Mouse (Mus musculus) hindbrain, embryonic 14.5 days (tissue): ENCODE measurements around the gene Zdhhc17. TPM values are rescaled to one million over a fixed set of nuclear protein-coding genes. Genes with fewer than 3 reads are reported as not detected.

ENCODE experiments used
- ATAC-seq: fragments of 200-750 bp; cut with Nextera tagmentation; 2 replicates; pipeline ENCODE4 v1.8.0; 2017; ENCODE audit warnings: moderate number of reproducible peaks, mild to moderate bottlenecking, moderate TSS enrichment, moderate library complexity; ENCODE audit not compliant: low FRiP score
- DNase-seq: peaks from one replicate; pipeline ENCODE4 v3.0.0-alpha.2; 2015; ENCODE audit warnings: low spot score
- H3K27ac ChIP-seq: fragments of 300-500 bp; sonication (generic); 2 replicates; pipeline ENCODE4 v1.5.1; 2014; ENCODE audit warnings: mild to moderate bottlenecking, moderate library complexity
- H3K27me3 ChIP-seq: fragments of 300-500 bp; sonication (generic); 2 replicates; pipeline ENCODE4 v1.6.1; 2014; ENCODE audit warnings: mild to moderate bottlenecking, low read length, mixed read lengths; ENCODE audit not compliant: control insufficient read depth, insufficient read depth
- H3K36me3 ChIP-seq: fragments of 300-500 bp; sonication (generic); replicated peaks from 2 replicates; pipeline ENCODE4 v1.6.1; 2014; ENCODE audit not compliant: control insufficient read depth, insufficient read depth
- H3K4me1 ChIP-seq: fragments of 300-500 bp; sonication (generic); replicated peaks from 2 replicates; pipeline ENCODE4 v1.6.1; 2014; ENCODE audit warnings: antibody characterized with exemption, low read length, mixed read lengths; ENCODE audit not compliant: control insufficient read depth, insufficient read depth
- H3K4me2 ChIP-seq: fragments of 300-500 bp; sonication (generic); replicated peaks from 2 replicates; pipeline ENCODE4 v1.6.1; 2014; ENCODE audit warnings: mild to moderate bottlenecking, moderate library complexity
- H3K4me3 ChIP-seq: fragments of 300-500 bp; sonication (generic); replicated peaks from 2 replicates; pipeline ENCODE4 v1.5.1; 2014; ENCODE audit warnings: mild to moderate bottlenecking, low read length
- H3K9ac ChIP-seq: fragments of 300-500 bp; sonication (generic); 2 replicates; pipeline ENCODE4 v1.6.1; 2014
- H3K9me3 ChIP-seq: fragments of 300-500 bp; sonication (generic); 2 replicates; pipeline ENCODE4 v1.6.1; 2016; ENCODE audit warnings: low read length; ENCODE audit not compliant: control insufficient read depth
- WGBS: fragments of 180-500 bp; shearing (Covaris S2); extraction: QIAGEN DNeasy Blood & Tissue Kit; methylation state at CpG from one replicate; pipeline ENCODE4 v1.1.7; 2014; 5-methylcytosine and 5-hydroxymethylcytosine counted together
- polyA plus RNA-seq: library from polyadenylated mRNA; unstranded; fragments of >200 nt; fragmentation: Nextera tagmentation; extraction: Ambion mirVana; gene quantifications from 2 replicates; pipeline ENCODE4 v1.2.1, GENCODE M21; 2014

Gene Zdhhc17
- polyA plus RNA-seq, 1 experiment from 2014 or later, result 62.1 TPM

DNA sequence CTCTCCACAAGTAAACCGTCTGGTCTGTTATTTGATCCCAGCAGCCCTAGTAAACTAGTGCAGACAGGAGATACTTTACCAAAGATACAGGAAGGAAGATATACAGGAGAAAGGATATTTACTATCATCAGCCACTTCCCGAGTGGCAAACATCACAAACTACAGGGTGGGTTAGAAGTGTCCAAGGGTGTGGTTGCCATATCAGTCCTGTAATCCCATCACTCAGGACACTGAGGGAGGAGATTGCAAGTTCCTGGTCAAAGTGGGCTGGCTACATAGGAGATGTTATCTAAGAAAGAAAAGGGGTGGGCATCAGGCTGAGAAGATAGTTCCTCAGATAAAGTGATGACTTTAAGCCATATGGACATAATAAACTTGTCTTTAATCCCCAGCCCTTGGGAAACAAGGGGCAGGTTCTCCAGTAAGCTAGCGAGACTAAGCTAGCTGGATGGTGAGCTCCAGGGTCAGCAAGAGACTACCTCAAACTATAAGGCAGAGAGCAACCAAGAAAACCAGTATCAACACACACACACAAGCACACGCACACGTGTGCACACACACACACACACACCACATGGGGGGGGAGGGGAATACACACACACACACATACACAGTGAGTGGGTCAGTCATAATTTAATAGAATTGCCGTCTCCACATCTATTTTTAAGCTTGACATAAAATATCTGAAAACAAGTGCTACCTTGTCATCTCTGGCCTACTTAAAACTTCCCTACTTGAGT lies 18.5 kb downstream of the Zdhhc17 start:
- 78% methylated on average over 6 of the region's 6 CpGs for WGBS
- H3K27me3 ChIP-seq, result no peaks in the 10 kb centered on the region
- no peak overlapping the region for H3K9ac ChIP-seq
- H3K9me3 ChIP-seq, result no peaks in the 10 kb centered on the region
- H3K36me3 ChIP-seq, result no peaks in the 10 kb centered on the region
- ATAC-seq (no peak), DNase-seq (no peak)
- H3K4me3 ChIP-seq, result no peak overlapping the region
- peaks cover 12% of the 10 kb centered on the region for H3K4me1 ChIP-seq
- no peak overlapping the region for H3K4me2 ChIP-seq
- H3K27ac ChIP-seq, result no peak overlapping the region

DNA sequence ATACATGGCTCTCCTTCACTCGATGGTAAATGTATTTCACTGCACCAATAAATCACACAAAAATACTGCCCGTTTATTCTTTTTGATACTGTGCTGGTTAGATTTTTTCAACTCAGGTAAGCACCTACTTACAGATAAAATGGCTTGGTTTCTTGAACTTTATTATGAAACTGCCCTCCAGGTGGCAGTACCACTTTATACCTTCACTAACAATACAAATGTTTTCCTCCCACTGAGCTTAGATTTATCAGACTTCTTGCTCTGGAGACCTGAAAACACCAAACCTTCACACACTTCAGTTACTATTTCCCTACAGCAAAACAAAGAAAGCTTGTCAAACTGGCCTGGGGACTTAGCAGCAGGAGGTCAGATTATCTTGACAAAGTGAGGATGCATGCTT lies 20.2 kb downstream of the Zdhhc17 start:
- ATAC-seq (no peak), DNase-seq (peak; percentile 50)
- no peaks in the 10 kb centered on the region for H3K27me3 ChIP-seq
- peaks cover 12% of the 10 kb centered on the region for H3K4me1 ChIP-seq
- no peak overlapping the region for H3K9ac ChIP-seq
- no peaks in the 10 kb centered on the region for H3K9me3 ChIP-seq
- H3K36me3 ChIP-seq, result no peaks in the 10 kb centered on the region
- H3K27ac ChIP-seq, result no peak overlapping the region
- WGBS, result 75% methylated on average over 2 of the region's 2 CpGs
- no peak overlapping the region for H3K4me3 ChIP-seq
- no peak overlapping the region for H3K4me2 ChIP-seq

DNA sequence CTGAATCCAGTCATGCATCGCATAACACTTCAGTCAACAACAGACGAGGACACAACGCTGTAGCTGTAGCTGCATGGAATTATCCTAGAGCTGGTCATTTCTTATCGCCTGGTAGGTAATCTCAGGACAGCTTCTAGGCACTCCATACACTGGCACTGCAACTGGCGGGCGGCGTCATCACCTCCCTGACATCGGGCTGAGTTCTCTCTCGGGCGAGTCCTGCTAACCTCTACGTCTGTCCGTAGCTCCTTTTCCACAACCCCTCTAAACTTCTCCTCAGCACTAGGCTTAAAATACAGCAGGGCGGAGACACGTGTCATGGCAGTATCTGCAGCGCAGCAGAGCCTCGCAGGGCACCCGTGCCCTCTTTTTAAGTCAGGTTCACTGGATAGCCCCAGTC lies 23.3 kb downstream of the Zdhhc17 start:
- Histone ChIP-seq H3K9ac (no peak overlapping the region), H3K4me1 (peaks cover 3% of the 10 kb centered on the region; the same call in 1 of the 2 replicates), H3K27me3 (no peaks in the 10 kb centered on the region), H3K27ac (no peak overlapping the region), H3K4me3 (no peak overlapping the region), H3K36me3 (0 out of 2 replicates have a peak, but pooled peaks cover 3% of the 10 kb centered on the region), H3K4me2 (no peak overlapping the region), H3K9me3 (no peaks in the 10 kb centered on the region)
- 94% methylated on average over 17 of the region's 17 CpGs for WGBS
- no peak for DNase-seq
- ATAC-seq, result no peak

DNA sequence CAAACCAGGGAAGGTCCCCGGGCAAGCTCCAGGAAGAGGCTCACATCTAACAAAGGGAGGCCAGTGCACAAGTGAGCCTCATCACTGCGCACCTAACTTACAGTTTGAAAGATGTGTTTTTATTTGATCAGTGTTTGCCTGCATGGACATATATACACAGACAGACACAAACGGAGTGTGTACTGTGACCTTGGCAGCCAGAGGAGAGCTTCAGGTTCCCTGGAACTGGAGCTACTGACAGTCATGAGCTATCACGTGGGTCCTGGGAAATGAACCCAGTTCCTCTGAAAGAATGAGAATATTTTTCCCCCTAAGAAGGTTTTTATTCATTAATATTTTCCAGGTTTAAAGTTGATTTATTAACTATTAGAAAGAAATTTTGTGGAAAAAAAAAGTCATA lies 27.2 kb downstream of the Zdhhc17 start:
- H3K27ac ChIP-seq, result no peak overlapping the region
- H3K9ac ChIP-seq, result no peak overlapping the region
- H3K36me3 ChIP-seq, result peaks cover 34% of the 10 kb centered on the region
- H3K27me3 ChIP-seq, result no peaks in the 10 kb centered on the region
- ATAC-seq (no peak), DNase-seq (no peak)
- no peak overlapping the region for H3K4me2 ChIP-seq
- H3K4me3 ChIP-seq, result no peak overlapping the region
- 87% methylated on average over 4 of the region's 4 CpGs for WGBS
- H3K9me3 ChIP-seq, result no peaks in the 10 kb centered on the region
- no peaks in the 10 kb centered on the region for H3K4me1 ChIP-seq

DNA sequence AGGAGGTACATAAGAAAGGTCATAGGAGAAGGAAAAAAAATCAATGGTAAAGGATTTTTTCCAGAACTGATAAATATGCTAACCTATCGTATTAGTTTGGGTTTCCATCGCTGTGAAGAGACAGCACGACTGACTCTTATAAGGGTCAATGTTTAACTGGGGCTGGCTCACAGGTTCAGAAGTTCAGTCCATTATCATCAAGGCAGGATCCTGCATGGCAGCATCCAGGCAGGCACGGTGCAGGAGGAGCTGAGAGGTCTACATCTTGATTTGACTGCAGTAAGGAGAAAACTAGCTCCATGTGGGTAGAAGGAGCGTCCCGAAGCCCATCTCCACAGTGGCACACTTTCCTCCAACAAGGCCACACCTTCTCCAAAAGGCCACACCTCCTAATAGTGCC lies 29.5 kb downstream of the Zdhhc17 start:
- H3K36me3 ChIP-seq, result peaks cover 39% of the 10 kb centered on the region
- ATAC-seq, result no peak
- H3K27me3 ChIP-seq, result no peaks in the 10 kb centered on the region
- WGBS, result 94% methylated on average over 6 of the region's 6 CpGs
- no peak overlapping the region for H3K4me3 ChIP-seq
- H3K4me2 ChIP-seq, result no peak overlapping the region
- no peaks in the 10 kb centered on the region for H3K9me3 ChIP-seq
- DNase-seq, result no peak
- H3K9ac ChIP-seq, result no peak overlapping the region
- H3K4me1 ChIP-seq, result no peaks in the 10 kb centered on the region
- H3K27ac ChIP-seq, result no peak overlapping the region

DNA sequence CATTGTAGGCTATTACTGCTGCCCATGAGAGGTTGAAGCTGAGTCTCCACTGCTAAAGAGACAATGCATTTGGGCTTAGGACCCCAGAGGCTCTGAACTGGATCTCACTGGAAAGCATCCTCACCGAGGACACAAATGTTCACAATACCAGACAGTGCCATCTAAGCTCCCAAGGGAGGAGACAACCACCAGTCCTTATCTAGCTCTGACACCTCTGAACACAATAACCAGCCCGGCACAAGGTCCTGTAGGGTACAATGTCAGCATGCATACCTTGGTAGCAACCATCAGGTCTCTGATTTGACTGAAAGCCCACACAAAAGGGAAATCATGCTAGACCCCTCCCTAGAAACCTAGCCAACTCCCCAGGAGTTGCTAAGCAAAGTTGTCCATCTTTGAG lies 30.5 kb downstream of the Zdhhc17 start:
- Histone ChIP-seq H3K4me1 (no peaks in the 10 kb centered on the region), H3K36me3 (peaks cover 43% of the 10 kb centered on the region), H3K27me3 (no peaks in the 10 kb centered on the region), H3K9me3 (no peaks in the 10 kb centered on the region), H3K9ac (no peak overlapping the region), H3K4me3 (no peak overlapping the region), H3K27ac (no peak overlapping the region), H3K4me2 (no peak overlapping the region)
- DNase-seq (no peak), ATAC-seq (no peak)
- WGBS, result 91% methylated on average over 2 of the region's 2 CpGs

DNA sequence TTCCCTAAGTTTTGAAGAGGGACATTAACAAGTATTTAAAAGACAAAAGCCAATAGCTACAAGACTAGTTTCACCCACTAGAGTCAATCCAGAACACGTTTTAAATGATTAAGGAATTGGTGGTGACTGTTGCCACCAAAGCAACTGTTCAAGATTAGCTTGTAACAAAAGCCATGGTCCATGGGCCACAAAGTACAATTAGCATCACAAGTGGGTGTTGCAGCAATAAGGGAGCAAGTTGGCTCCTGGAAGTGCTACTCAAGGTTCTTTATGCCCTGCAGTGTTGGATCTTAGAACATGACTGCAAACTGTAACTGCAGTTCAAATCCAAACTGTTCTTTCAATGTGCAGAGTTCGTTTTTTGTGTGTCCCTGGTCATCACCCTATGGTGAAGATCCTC lies 32.6 kb downstream of the Zdhhc17 start:
- no peaks in the 10 kb centered on the region for H3K9me3 ChIP-seq
- H3K36me3 ChIP-seq, result peaks cover 48% of the 10 kb centered on the region
- 46% methylated on average over 2 of the region's 2 CpGs for WGBS
- no peak for ATAC-seq
- H3K4me2 ChIP-seq, result no peak overlapping the region
- no peak overlapping the region for H3K4me3 ChIP-seq
- no peaks in the 10 kb centered on the region for H3K27me3 ChIP-seq
- no peak overlapping the region for H3K27ac ChIP-seq
- no peak overlapping the region for H3K9ac ChIP-seq
- no peak for DNase-seq
- H3K4me1 ChIP-seq, result no peaks in the 10 kb centered on the region

DNA sequence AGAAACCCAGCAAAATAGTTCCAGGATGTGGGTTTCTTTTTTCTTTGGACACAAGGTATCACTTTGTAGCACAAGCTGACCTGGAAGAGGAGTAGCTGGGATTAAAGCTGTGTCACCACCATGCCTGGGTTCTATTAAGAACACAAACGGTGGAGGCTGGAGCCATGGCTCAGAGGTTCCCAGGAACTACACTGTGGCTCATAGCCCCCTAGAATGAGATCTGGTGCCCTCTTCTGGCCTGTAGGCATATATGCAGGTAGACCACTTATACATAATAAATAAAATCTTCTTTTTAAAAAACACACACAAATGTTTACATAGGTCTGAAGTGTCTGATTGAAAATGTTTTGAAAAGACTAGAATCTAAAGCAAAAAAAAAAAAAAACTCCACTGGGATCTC lies 33.9 kb downstream of the Zdhhc17 start:
- no peak overlapping the region for H3K27ac ChIP-seq
- H3K9ac ChIP-seq, result no peak overlapping the region
- H3K4me2 ChIP-seq, result no peak overlapping the region
- DNase-seq, result peak; percentile 71
- H3K36me3 ChIP-seq, result peaks cover 49% of the 10 kb centered on the region
- H3K9me3 ChIP-seq, result no peaks in the 10 kb centered on the region
- no peak overlapping the region for H3K4me3 ChIP-seq
- 0 out of 2 replicates have a peak, but pooled peaks have one; percentile 76 for ATAC-seq
- WGBS, result 2% methylated on average over 1 of the region's 1 CpGs
- H3K27me3 ChIP-seq, result no peaks in the 10 kb centered on the region
- no peaks in the 10 kb centered on the region for H3K4me1 ChIP-seq

DNA sequence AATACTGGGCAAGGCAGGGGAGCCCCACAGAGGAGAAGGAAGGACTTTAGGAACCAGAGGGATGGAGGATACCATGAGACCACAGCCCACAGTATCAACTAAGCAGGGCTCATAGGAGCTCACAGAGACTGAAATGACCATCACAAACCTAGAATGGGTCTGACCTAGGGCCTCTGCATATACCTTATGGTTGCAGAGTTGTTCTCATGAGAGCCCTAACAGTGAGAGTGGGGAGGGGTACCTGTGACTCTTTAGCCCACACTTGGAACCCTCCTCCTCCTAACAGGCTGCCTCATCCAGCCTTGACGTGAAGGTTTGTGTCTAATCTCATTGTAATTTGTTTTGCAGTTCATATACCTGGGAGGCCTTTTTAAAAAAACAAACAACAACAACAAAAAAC lies 35.1 kb downstream of the Zdhhc17 start:
- WGBS, result 76% methylated on average over 1 of the region's 1 CpGs
- ATAC-seq (peak; percentile 11; the same call in 1 of the 2 replicates), DNase-seq (no peak)
- H3K27me3 ChIP-seq, result no peaks in the 10 kb centered on the region
- no peaks in the 10 kb centered on the region for H3K4me1 ChIP-seq
- H3K9me3 ChIP-seq, result no peaks in the 10 kb centered on the region
- no peak overlapping the region for H3K9ac ChIP-seq
- H3K27ac ChIP-seq, result no peak overlapping the region
- peaks cover 48% of the 10 kb centered on the region for H3K36me3 ChIP-seq
- no peak overlapping the region for H3K4me3 ChIP-seq
- H3K4me2 ChIP-seq, result no peak overlapping the region

DNA sequence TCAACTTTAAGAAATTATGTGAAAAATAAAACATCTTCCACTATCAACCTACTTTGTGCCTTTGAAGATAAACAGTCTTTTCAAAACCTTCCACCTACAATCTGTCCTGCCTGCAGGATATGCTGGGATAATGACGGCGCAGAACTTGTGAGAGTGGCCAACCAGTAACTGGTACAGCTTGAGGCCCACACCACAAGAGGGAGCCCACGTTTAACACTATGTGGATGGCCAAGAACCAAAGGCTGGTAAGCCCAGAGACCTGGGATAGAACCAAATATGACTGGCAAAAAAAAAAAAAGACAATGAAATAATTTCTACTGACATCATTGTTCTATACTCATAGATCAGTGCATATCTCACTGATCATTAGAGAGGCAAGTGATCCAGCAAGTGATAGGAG lies 35.5 kb downstream of the Zdhhc17 start:
- H3K4me2 ChIP-seq, result no peak overlapping the region
- peak; percentile 43; the same call in 1 of the 2 replicates for ATAC-seq

More for the DNA sequence above, 35.5 kb downstream of the Zdhhc17 start:
- Histone ChIP-seq H3K9ac (no peak overlapping the region), H3K9me3 (no peaks in the 10 kb centered on the region), H3K27ac (no peak overlapping the region), H3K27me3 (no peaks in the 10 kb centered on the region), H3K4me1 (no peaks in the 10 kb centered on the region), H3K36me3 (peaks cover 48% of the 10 kb centered on the region), H3K4me3 (no peak overlapping the region)
- WGBS, result 59% methylated on average over 3 of the region's 3 CpGs
- peak; percentile 68 for DNase-seq
